Mouse (Mus musculus): ENCODE data around the gene Ascl5. TPM values are rescaled to one million over a fixed set of nuclear protein-coding genes. Genes with fewer than 3 reads are reported as not detected.

The Ascl5 gene
- 1 to 10 TPM; 1.9 to 3.1 TPM for total RNA-seq (2021)
- long read RNA-seq, experiment 1, partial matches to known transcripts = 0 of 4 reads
- long read RNA-seq, experiment 1, other reads (novel, unspliced or antisense) = 4 of 4 reads
- long read RNA-seq, experiment 2, partial matches to known transcripts = 0 of 3 reads
- long read RNA-seq, experiment 2, other reads (novel, unspliced or antisense) = 3 of 3 reads

DNA sequence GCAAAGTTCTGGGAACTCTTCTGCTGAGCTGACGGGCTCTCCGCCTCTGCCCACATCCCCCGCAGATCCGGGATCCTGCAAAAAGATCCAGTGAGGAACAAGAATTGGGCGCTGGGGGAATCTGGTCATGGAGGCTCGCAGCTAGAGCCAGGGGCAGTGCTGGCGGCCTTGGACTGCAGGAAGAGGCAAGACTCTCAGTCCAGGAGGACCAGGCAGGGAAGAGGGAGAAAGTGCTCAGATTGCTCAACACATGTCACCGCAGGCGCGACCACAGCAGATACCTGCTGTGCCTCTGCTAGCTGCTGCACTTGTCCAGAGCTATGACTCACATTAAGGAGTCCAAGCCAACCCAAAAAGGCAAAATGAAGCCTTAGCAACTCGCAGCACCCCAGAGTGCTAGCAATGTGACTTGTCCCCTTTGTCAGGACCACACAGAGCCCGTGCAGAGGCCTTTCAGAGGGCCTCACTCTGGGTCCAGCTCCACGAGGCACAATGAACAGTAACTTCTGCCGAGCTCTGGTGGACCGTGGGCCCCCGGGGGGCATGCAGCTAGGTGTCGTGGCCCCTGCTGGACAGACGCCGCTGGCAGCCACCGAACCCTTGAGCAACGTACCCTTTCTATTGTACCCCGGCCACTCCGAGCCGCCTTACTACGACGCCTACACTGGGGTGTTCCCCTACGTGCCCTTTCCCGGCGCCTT lies at the start of gene Ascl5:
Ascl5 (plus strand) TSS at position 493 of the 701 bp plus-strand sequence.
- peak in 1 of 2 experiments; percentile 59 for DNase-seq (ENCODE audit: low spot score in 2 of 2)

DNA sequence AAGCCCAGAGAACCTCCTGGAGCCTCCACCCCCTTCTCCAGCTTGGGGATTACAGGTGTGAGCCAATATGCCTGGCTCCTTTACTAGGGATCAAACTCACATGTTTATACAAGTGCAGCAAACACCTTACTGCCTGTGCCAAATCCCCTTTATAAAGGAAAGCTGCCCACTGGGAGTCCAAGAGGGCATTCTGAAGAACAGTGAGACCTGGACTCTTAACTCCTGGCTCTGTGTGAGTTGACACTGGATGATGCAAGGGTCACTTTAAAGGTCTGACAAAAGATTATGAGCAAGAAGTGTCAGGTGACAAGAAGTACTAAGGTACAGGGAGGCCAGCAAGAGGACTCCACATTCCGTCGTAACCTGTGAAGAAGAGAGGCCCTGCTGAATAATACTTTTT lies 49.2 kb upstream of the Ascl5 start:
- DNase-seq (ENCODE audit: low spot score in 2 of 2) = no peak

DNA sequence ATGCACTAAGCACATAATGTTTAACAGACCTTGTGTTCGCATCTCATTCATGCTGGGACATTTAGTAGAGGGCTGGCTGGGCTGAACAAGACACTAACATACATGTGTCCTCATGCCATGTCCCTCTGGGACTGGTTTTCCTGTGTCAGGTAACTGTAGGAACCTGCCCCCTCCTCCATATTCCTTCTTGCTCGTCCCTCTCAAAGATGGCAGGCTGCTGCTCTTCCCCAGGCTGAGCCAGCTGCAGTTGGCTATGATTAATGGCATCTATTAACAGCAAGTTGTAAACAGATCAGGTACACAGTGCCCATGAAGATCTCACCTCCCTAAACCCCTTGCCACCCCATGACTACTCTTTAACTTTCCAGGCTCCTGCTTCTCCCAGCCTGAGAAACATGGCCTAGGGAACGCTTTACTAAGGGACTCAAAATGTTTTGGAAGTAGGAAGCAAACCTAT lies 44.3 kb upstream of the Ascl5 start, which contains the start of gene Igfn1:
Igfn1 (minus strand) TSS at position 51 of the 457 bp plus-strand sequence.
- DNase-seq (ENCODE audit: low spot score in 2 of 2) = no peak

DNA sequence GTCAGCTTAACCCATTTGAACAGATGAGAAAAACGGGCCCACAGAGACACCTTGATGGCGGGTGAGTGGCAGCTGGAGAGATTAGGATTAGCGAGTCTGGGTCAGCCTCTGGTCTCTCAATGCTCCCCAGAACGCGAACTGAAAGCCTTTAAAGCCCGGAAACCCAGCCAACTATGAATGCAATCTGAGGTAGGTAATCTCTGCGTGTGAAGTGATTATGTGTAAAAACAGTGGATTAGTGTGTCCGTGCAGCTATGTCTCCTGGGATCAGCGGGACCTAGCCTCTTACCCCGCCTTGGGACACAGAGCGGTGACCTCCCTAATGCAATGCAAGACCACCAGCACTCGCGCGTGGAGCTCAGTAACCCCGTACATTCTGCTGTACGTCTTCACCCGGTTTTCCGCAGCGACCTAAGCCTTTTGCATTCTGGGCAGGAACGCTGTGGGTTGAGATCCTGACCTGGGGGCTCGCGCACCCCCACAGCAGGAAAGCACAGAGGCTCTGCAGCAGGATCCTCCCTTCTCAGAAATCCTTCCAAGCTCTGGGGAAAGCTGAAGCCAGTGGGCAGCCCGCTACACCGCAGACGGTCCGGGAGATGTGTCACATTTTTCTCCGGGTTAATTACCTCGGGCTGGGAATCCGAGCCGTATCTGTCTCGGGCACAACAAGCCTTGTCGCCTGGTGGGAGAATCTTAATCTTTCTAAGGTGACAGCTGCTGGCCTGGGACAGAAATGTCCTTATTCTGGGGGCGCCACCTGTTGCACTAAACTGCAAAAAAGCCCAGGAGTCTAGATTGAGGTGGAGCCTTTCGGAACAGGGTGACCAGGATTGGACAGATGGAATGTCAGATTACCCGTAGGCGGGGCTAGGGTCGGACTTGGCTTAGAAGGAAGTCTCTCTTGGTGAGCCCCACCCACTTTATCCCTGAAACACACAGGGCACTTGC lies 43.1 kb upstream of the Ascl5 start, which contains the start of gene Tmem9:
Tmem9 (plus strand) TSS at position 940 of the 948 bp plus-strand sequence.
- peak; percentile 38 to 57 for DNase-seq (ENCODE audit: low spot score in 2 of 2)

DNA sequence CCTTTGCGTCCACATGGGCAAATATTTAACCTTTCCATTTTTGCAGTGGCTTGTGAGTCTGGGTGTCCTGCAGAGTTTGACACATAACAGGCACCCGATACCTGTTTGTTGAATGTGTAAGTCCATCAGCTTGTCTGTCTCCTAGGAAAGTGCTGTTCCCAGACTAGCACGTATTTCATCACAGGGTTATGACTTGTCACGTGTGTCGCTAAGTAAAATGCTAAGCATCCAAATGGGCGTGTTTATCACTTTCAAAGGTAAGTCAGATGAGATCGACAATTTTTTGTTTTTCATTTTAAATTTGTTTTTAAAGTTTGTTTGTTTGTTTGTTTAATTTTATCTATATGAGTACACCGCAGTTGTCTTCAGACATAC lies 42.5 kb upstream of the Ascl5 start:
- DNase-seq (ENCODE audit: low spot score in 2 of 2) = no peak

DNA sequence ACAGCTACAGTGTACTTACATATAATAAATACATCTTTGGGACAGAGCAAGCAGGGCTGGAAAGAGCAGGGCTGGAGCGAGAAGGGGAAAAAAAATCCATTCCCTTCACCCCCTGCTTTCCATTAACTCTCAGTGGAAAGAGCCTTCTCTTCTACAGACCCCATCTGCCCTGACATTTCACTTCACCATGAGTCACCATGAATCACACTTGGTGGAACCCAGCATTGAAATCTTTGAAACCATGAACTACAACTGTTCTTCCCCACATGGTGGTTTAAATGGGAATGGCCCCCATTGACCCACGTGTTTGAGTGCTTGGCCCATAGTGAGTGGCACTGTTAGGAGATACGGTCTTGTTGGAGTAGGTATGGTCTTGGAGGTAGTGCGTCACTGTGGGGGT lies 40.4 kb upstream of the Ascl5 start:
- no peak for DNase-seq (ENCODE audit: low spot score in 2 of 2)

DNA sequence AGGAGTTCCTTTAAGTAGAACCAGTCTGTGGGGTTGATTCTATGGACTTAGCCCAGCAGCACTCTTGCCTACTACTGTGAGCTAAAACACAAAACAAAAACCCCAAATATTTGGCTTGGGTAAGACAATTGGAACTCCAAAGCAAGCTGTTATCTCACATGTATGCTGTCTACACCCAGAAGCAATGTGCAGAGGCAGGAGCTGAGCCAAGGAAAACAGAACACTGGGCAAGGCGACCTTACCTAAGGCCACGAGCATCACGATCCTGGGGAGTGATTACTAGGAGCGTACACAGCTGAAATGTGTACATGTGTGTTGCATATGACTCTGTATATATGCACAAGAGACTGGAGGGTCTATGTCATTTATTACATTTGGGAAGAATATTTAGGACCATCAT lies 37.1 kb upstream of the Ascl5 start:
- no peak for DNase-seq (ENCODE audit: low spot score in 2 of 2)

DNA sequence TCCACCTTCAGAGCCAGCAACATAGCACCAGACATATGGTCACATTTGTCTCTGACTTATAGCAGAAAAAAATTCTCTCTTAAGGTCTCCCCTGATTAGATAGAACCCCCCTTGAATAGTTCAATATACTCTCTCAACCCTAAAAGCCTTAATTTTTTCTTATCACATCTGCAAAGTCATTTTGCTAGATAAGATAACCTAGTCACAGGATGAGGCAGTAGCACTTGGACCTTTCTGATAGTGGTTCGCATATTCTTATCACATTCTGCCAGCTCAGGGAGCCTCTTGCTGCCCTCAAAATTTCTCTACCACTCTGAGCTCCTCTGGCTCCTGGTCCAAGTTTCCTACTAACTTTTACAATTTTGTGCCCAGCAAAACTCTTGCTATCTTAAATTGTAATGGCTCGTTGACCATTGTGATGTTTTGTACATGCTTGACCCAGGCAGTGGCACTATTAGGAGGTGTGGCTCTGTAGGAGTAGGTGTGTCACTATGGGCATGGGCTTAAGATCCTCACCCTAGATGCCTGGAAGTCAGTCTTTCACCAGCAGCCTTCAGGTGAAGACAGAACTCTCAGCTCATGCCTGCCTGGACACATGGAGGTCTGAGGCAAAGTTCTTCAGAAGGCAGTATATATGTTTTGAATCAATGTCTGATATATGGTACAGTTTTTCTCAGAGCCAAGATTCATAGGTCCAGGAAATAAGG lies 35.7 kb upstream of the Ascl5 start:
- DNase-seq (ENCODE audit: low spot score in 2 of 2) = no peak

DNA sequence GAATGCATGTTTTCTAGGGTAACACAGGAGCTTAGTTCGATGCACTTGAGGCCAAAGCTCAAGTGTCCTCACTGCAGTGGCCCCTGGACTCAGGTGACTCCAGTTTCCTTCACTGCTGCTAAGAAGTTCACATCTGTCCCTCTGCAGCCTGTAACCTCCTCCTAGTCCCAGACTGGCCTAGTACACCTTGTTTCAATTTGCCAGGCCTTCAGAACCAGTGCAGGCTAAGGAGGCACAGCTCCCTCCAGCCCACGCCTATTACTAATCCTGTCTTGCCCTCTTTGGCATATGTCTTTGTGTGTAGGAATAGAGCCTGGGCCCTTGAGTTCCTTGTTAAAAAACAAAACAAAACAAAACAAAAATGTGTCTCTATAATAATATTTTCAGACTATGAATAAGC lies 33.3 kb upstream of the Ascl5 start:
- no peak for DNase-seq (ENCODE audit: low spot score in 2 of 2)

DNA sequence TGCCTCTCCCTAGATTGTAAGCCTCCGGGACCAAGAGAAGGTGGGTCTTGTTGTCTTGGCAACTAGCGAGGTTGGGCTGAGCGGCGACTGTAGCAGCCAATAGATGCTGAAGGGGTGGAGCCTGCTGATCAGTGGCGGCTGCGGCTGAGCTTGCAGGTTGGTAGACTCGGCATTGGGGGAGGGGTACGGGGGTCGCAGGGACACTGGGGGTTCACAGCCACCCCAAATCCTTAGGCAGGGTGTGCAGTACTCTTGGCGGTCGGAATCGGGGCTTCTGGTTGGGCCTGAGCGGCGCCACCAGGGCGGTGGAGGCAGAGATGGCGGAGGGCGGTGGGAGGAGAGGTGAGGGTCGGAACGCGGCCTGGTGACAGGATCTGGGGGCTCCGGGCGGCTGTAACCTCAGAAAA lies 32.7 kb upstream of the Ascl5 start:
- peak; percentile 94 to 95 for DNase-seq (ENCODE audit: low spot score in 2 of 2)

DNA sequence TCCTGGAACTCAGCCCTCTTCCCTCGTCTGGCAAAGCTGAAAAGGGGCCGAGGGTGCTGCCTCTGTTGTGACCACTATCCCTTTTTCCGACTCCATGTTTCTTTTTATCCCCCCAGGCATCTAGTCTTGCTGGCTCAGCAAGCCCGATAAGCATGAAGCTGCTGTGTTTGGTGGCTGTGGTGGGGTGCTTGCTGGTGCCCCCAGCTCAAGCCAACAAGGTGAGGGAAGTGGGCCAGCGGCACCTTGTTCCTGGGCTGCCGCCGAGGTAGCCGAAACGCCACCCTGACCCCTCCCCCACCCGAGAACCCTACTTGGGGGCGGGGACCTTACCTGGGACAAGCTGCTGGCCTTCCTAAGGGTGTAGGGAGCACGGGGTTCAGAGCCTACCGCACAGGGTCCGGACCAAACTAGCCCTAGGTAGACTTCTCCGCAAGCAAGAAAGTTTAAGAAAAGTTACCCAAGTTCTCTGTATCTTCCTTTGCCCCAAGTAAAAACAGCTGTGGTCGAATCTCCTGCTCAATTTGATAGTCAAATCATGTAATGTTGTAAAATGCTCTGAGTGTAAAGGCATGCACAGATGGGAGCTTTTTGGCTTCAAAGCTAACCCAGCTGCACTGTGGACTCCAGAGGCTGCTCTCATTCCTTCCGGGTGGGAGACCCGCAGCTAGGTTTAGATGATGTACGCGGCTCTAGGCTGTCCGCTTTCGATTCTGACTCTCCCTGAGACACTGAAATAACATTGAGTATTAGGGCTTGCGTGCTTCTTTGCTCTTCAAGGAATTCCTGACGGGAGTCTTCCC lies 32.0 kb upstream of the Ascl5 start:
- DNase-seq (ENCODE audit: low spot score in 2 of 2) = no peak

DNA sequence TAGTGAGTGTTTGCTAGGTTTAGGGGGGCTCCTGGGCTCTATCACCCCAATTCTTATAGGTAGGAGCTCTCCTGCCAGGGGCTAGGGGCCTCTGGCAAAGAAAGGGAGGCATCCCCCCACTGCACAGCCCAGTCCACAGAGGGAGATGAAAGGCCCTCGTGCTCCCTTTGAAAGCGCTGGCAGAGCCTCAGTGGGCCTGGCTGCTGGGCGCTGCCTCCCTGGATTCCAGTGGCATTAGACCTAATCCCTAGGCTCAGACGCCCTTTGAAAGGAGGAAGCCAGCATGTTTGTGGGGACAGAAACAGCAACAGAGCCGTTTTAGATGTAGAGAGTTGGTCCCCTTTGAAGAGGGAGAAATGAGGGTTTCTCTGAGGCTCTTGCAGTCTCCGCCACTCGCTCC lies 20.4 kb upstream of the Ascl5 start:
- DNase-seq (ENCODE audit: low spot score in 2 of 2) = no peak

DNA sequence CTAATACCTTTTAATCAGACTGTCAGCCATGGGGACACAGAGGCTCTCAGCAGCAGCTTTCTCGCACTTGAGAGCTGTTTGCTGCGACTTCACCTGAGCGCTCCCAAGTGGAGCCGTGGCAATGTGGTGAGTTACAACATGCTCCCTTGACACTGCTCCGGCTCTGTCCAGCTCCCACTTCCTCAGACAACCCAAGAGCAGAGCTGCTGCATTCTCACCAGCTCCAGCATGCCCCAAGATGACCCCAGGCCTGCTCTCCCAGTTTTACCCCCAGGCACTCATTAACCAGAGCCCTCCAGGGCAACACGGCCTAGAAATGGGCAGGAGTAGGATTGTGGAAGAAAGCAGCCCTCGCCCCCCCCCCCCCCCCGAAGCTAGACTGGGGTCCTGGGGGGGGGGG lies 18.9 kb upstream of the Ascl5 start:
- DNase-seq (ENCODE audit: low spot score in 2 of 2) = no peak

DNA sequence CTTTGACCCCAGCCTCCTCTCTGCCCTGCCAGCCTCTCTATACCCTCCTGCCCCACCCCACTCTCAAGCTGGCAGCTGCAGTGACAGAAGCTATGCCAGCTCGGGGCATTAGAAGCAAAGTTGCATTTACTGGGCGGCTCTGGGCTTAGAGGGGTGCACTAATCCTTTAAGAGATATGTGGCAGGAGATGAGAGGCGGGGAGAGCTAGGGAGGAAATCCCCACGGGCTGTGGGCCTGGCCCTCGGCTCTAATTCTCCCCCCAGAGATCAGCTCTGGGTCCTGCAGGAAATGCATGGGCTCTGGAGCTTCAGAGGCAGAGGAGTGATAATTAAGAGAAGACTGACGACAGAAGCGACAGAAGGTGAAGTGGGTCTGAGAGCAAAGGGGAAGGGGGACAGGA lies 17.6 kb upstream of the Ascl5 start:
- no peak for DNase-seq (ENCODE audit: low spot score in 2 of 2)

DNA sequence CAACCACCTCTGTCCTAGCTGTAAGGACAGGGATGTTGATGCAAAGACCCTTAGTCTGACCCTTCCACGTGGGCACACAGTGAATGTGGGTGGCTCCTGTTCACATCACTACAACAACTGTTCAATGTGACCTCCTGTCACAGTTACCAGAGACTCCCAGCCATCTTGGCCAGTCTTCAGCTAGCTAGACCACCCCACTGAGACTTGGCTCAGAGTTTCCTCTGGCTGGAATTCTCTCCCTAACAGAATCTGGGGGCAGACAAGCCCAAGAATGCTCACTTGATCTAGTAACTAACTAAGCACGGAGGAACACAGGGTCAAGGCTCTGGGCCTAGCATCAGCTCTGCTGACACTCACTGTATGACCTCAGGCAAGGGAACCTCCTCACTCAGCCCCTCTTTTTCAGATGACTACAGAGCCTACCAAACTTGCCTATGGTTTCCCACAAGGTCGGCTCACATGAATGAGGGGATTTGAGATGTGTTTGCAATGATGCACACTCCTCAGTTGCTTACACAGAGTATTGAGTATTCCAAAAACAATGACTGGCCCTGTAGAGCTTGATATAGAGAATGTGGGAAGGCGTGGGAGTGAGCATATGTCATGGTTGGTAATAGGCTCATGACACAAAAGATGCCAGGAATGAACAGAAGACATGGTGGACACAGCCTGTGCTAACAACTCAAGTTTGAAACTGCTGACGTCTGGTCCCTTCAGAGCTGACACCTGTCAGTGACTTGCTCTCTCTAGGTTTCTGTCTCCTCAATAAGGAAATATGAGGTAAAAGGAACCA lies 11.7 kb upstream of the Ascl5 start:
- DNase-seq (ENCODE audit: low spot score in 2 of 2) = peak; percentile 54 to 65

DNA sequence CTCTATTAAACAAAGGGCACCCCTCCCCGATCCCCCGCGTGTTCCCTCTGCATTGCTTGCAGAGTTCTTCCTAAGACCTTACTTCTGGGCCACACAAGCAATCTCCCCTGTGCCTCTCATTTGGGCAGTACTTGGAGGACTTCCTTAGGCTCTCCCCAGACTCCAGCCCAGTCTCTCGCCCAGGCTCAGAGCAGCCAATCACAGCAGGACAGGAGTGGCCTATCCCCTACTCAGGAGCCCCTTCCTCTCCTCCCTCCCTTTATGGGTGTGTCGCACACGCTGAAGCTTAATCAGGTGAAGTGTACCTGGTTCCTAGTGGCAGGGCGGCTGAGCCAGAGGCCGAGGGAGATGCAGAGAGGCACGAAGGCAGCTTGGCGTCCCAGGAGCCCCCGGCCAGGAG lies 10.2 kb upstream of the Ascl5 start:
- DNase-seq (ENCODE audit: low spot score in 2 of 2) = no peak

DNA sequence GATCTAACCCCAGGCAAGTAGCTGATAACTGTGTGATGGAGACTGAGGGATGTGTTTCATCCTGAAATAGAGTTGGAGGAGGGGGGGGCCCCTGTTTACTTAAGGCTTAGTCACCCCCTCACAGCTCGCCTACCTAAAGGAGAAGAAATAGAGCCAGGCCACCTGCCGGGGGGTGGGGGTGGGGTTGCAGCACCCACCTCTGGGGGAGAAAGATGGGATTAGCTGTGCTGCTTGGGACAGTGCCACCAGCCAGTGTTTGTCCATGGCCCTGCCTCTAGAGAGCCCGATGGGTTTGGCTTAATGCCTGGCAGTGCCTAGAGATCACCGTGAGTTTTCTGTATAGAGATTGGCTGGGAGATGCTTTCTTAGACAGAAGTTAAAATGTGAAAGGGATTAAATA lies 9.7 kb upstream of the Ascl5 start:
- DNase-seq (ENCODE audit: low spot score in 2 of 2) = no peak

DNA sequence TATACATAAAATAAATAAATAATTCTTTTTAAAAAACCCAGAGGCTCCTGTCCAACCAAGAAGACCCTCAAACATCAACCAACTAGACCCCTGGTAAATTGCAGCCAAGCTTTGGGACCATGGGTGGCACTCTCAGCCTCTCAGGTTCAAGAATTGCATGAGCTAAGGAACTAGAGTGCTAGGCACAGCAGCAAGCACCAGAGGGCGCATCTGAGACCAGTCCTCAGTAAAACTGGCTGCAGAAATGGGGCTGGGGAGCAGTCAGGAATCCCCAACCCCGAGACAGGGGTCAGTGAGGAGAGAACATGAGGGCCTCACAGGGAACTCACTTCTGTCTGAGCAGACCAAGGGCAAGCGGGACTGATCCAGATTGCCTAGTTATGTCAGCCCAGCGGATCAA lies 4.8 kb upstream of the Ascl5 start:
- DNase-seq (ENCODE audit: low spot score in 2 of 2) = peak; percentile 67 to 76

DNA sequence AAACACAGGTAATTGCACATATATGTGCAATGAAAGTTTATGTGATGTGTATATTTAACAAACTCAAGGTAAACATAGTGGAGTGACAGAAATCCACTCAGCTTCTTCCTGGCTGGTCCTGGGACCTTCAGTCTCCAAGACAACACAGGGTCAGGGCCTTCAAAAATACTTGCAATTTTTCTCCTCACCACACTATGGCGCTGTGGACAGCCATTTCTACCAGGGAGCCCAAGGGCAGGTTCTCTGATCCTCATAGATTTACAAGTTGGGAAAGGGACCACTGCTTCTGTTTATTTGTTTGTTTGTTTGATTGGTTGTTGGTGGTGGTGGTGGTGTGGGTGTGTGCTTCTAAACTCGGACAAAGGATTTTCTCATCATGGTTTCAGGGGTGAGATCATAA lies 3.2 kb upstream of the Ascl5 start:
- DNase-seq (ENCODE audit: low spot score in 2 of 2) = peak; percentile 47 to 52
